In the genomic region with DNA sequence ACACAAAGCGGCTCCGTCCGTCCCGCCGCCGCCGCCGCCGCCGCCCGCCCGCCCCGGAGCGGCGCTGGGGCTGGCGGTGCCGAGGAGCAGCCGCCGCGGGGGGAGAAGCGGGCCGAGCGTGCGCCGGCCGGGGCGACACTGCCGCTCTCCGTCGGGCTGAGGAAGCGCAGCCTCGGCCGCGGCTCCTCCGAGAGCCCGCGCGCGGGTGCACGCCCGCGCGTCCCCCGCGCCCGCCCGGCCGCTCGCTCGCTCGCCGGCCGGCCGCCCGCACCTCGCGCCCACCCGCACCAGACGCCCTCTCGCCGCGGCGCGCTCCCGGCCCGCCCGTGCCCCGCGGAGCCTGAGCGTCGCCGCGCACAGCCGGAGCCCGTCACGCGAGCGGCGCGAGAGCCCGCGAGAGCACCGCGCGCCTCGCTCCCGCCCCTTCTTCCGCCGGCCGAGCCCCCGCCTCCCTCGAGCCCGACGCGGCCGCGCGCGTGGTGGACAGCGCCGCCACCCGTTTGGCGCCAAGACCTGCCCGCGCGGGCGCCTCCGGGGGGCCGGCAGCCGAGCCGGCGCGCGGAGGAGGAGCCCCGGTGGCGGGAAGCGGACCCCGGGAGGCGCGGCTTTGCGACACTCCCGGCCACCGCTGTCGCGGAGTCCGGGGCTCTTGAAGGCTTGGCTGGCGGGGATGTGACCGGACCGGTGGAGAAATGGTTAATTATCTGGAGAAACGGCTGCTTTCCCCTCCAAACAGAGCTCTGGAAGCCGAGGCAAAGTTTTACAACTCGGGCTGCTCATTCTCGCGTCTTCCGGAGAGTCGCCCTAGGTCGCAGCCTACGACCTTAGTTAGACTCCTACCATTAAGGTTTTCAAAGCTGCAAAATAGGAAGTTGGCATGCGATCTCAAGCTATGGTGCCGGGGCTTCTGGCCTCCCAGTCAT, we compare ENCODE assay signal across 7 mouse cellular contexts. TPM values are rescaled to one million over a fixed set of nuclear protein-coding genes. Genes with fewer than 3 reads are reported as not detected.
DNase-seq lines count a peak whose midpoint lies in the region; ATAC-seq lines count a peak whose summit lies in the region.

A gene (minus strand): TSS at position 438 of the 923 bp plus-strand sequence.

- peak within 1 kb of the TSS; percentile 73 for H3K4me2 ChIP-seq in intestine, embryonic 16.5 days (ENCODE audit: low read depth, low read length)
- peak within 1 kb of the TSS; percentile 68 for H3K4me2 ChIP-seq in midbrain, embryonic 11.5 days

- H3K27ac ChIP-seq in intestine, embryonic 16.5 days (ENCODE audit: low read length), result peak within 1 kb of the TSS; percentile 98
- H3K27ac ChIP-seq in midbrain, embryonic 11.5 days (ENCODE audit: low read depth, low read length), result peak within 1 kb of the TSS; percentile 96

- H3K36me3 ChIP-seq in intestine, embryonic 16.5 days (ENCODE audit: control insufficient read depth, insufficient read depth, low read length), result no peaks in the 10 kb centered on the region
- H3K36me3 ChIP-seq in midbrain, embryonic 11.5 days (ENCODE audit: control insufficient read depth, insufficient read depth, low read length), result peaks cover 5% of the 10 kb centered on the region; the same call in 1 of the 2 replicates

- DNase-seq in adrenal gland, adult 2 months, result peak; percentile 94
- peak; percentile 83 for DNase-seq in embryo, embryonic 11.5 days (ENCODE audit: low read depth, low spot score)
- peak; percentile 82 to 90 for DNase-seq in gastrocnemius, postnatal 4 days (ENCODE audit: low spot score in 2 of 2)
- DNase-seq in left cerebral cortex, postnatal 36 days (ENCODE audit: low spot score in 2 of 2), result peak; percentile 84 to 87
- DNase-seq in midbrain, embryonic 11.5 days (ENCODE audit: low spot score, missing footprints), result peak; percentile 99
- DNase-seq in skeletal muscle tissue, adult 2 months (ENCODE audit: low read depth, low spot score), result peak; percentile 71

- intact Hi-C loops in left cerebral cortex, postnatal 36 days (cut with DNase I), result loop anchor here (1.0 to 5.0 kb wide), 4 partner anchors 66 to 296 kb away; a partner anchor contains a TSS

- no peaks in the 10 kb centered on the region for H3K9me3 ChIP-seq in intestine, embryonic 16.5 days (ENCODE audit: control insufficient read depth, low read length)
- H3K9me3 ChIP-seq in midbrain, embryonic 11.5 days (ENCODE audit: control insufficient read depth, low read length), result no peaks in the 10 kb centered on the region

- H3K27me3 ChIP-seq in intestine, embryonic 16.5 days (replicated peaks; ENCODE audit: control insufficient read depth, insufficient read depth, low read length), result no peaks in the 10 kb centered on the region
- H3K27me3 ChIP-seq in midbrain, embryonic 11.5 days (ENCODE audit: control insufficient read depth, insufficient read depth, low read length), result no peaks in the 10 kb centered on the region

- peaks cover 16% of the 10 kb centered on the region for H3K4me1 ChIP-seq in intestine, embryonic 16.5 days (ENCODE audit: control insufficient read depth, insufficient read depth, low read length)
- peaks cover 8% of the 10 kb centered on the region for H3K4me1 ChIP-seq in midbrain, embryonic 11.5 days (ENCODE audit: control insufficient read depth, insufficient read depth, low read length)

- under 1% methylated on average over 111 of the region's 140 CpGs for WGBS in intestine, embryonic 16.5 days
- under 1% methylated on average over 85 of the region's 140 CpGs for WGBS in midbrain, embryonic 11.5 days

- H3K9ac ChIP-seq in intestine, embryonic 16.5 days (ENCODE audit: low read depth, low read length), result peak within 1 kb of the TSS; percentile 89
- H3K9ac ChIP-seq in midbrain, embryonic 11.5 days (ENCODE audit: low read length), result peak within 1 kb of the TSS; percentile 99

- ATAC-seq in intestine, embryonic 16.5 days, result peak; percentile 91
- peak; percentile 95 for ATAC-seq in midbrain, embryonic 11.5 days (ENCODE audit: low FRiP score)

- peak within 1 kb of the TSS; percentile 82 for H3K4me3 ChIP-seq in intestine, embryonic 16.5 days (ENCODE audit: low read length)
- peak within 1 kb of the TSS; percentile 97 for H3K4me3 ChIP-seq in midbrain, embryonic 11.5 days (ENCODE audit: low read depth, low read length)

RNA-seq across cellular contexts. Expression of the gene that starts here (rescaled TPM):
- 10 to 100 TPM; 74.0 to 98.1 TPM for total RNA-seq in adrenal gland, adult 2 months (2021)
- 2.9 and 3.0 TPM in 2 replicates for polyA plus RNA-seq in adrenal gland, adult 2 months (2012; rRNA removed)
- 10 to 100 TPM; 84.5 to 85.6 TPM for total RNA-seq in gastrocnemius, postnatal 4 days (2021)
- 31.2 and 33.4 TPM in 2 replicates for polyA plus RNA-seq in intestine, embryonic 16.5 days (2015; fragmentation: Nextera tagmentation; extraction: Ambion mirVana)
- 10 to 100 TPM; 64.7 to 83.6 TPM for total RNA-seq in left cerebral cortex, postnatal 36 days (2021)
- 127 and 139 TPM in 2 replicates for polyA plus RNA-seq in midbrain, embryonic 11.5 days (2014; fragmentation: Nextera tagmentation; extraction: Ambion mirVana)

Comparison
In these comparisons a context has a peak if more than half of its experiments do, and no peak if none do; other contexts are left out.
1. Peak in every context shown above with its lines: DNase-seq, ATAC-seq, H3K4me3 ChIP-seq and H3K27ac ChIP-seq.